Mouse (Mus musculus) heart, postnatal 14 days (tissue): ENCODE measurements around the gene Olfr1447. TPM values are rescaled to one million over a fixed set of nuclear protein-coding genes. Genes with fewer than 3 reads are reported as not detected.

Experiments
- DNase-seq, 2 experiments: peaks; one replicate each; pipeline ENCODE4 v3.0.0; 2021 to 2022
- intact Hi-C: fragments of 180-260 bp; cut with DNase I; formaldehyde crosslinking; loops from one replicate; pipeline ENCODE4 v1.15.1; 2025
- long read RNA-seq, 2 experiments: library from polyadenylated mRNA; stranded (forward); transcript quantifications; one replicate each; pipeline ENCODE4 v2.0.0; 2021
- total RNA-seq, 2 experiments: library from RNA; stranded (reverse); gene quantifications; 2 replicates each; pipeline ENCODE4 v1.2.3; 2021

The Olfr1447 gene
- not detected for total RNA-seq
- long read RNA-seq, experiment 1 = 0 reads
- long read RNA-seq, experiment 2 = 0 reads

DNA sequence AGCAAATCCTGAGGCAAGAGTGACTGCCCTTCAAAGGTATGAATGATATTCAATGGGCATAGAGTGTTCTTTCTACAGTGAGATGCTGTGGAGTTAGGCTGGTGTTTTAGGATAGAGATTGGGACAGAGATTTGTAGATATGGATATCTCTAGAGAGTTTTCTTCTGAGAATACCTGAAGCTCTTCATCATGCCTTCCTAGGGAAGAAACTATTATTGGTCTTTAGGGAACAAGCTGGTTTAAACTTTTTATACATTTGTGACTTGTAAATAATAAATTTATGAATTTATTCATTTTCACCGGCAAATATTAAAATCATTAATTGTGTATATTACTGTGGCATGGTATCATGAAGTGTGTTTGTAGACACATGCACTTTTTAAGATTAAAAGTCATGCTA, at the start of gene Olfr1447:
TSS of gene Olfr1447 (minus strand) at position 101 of the 400 bp plus-strand sequence.
- no peak for DNase-seq

DNA sequence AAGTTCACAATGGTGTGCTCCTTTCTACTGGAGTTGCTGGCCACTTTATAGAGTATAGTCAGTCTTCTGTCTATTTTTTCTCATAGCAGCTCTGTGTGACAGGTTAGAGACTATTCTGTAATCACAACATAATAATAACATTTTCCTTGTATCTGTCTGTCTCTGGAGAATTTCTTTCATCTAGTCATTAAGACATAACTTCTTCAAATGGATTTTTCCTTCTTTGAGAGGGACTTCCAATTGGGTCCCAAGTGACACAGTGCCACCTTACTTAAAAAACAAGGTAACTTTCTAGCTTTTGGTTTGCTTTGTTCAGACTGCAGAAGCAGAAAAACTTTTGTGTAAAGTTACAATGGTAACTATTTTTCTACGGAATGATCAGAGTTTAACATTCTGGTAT, 46.4 kb upstream of the Olfr1447 start, which contains the start of gene Olfr1450:
TSS of gene Olfr1450 (plus strand) at position 301 of the 400 bp plus-strand sequence.
- intact Hi-C loops = no loop called here
- DNase-seq = no peak

More for the DNA sequence above, at the start of gene Olfr1447:
- intact Hi-C loops = no loop called here

DNA sequence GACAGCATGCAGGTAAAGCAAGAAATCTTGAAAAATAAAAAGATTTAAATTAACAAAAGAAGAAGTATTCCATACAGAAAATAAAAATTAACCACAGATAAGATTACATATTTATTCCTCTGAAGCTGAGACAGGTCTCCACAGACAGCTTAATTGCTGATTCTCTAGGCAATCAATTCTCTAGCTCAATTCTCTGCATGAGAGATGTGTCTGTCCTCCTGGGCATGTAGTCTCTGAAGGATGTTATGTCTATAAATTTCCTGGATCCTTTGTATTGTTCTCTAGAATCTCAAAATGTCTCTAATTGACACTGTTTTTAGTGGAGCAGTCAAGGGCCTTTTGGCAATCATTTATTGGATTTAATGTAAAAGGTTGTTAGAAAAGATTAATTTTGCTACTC, 27.0 kb upstream of the Olfr1447 start, which contains the start of gene Olfr1449:
TSS of gene Olfr1449 (plus strand) at position 301 of the 400 bp plus-strand sequence.
- no peak for DNase-seq
- intact Hi-C loops = no loop called here

DNA sequence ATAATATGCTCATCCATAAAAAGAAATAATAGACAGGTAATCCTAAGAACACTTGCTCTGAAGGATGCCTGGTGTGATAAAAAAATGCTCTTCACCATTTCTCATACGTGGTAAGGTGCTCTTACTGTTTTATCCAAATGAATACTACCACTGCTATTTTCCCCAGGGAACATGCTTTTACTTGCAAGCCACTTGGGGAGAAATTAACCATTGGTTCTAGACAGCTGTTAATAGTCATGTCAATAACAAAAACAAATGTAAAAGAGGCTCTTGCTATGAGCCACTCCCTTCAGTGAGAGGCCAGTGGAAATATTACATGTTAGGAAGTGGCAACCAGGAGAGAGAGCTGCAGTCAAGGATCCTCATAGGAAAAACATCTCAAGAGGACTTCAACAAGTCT, 20.8 kb upstream of the Olfr1447 start, which contains the start of gene Olfr1448:
TSS of gene Olfr1448 (minus strand) at position 101 of the 400 bp plus-strand sequence.
- intact Hi-C loops = no loop called here
- DNase-seq = no peak

DNA sequence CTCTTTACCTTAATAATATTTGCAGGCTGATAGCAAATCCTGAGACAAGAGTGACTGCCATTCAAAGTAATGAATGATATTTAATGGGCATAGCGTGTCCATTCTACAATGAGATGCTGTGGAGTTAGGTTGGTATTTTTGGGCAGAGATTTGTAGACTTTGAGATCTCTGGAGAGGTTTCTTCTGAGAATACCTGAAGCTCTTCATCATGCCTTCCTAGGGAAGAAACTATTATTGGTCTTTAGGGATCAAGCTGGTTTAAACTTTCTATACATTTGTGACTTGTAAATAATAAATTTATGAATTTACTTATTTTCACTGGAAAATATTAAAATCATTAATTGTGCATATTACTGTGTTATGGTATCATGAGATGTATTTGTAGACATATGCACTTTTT, 10.1 kb downstream of the Olfr1447 start, which contains the start of gene Olfr1446:
TSS of gene Olfr1446 (minus strand) at position 101 of the 400 bp plus-strand sequence.
- intact Hi-C loops = no loop called here
- no peak for DNase-seq

DNA sequence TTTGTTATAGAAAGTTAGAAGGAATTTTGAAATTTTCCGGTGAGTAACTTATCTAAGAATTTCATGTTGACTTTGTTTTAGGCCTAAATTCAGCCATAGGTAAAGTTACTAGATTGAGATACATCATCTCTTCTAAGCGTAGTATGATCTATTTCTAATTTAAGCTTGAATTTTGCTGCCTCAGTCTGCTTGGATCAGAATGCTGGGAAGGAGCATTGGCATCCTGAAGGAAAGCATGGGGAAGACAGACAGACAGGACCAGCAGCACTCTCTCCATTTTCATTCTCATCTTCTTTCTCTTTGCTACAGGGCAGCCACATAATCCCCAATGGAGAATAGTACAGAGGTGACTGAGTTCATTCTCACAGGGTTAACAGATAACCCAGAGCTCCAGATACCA, 20.0 kb downstream of the Olfr1447 start, which contains the start of gene Olfr1445:
TSS of gene Olfr1445 (plus strand) at position 301 of the 400 bp plus-strand sequence.
- intact Hi-C loops = no loop called here
- DNase-seq = no peak

DNA sequence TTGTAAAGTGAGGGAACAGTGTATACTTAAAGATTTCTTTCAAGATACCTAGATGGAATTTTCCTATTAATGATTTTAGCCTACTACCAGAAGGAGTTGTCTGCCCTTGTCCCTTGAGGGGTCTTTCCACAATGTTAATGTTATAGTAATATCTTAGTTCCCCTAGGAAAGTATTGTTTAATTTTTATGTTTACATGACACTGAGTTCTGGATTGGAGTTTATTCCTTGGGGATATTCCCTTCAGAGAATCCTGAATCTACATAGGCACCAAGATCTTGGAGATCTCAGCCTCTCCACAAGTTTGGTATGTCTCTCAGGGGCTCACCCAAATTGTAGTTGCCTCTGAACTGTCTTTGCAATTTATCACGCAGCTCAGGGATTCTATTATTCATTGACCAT, 46.6 kb downstream of the Olfr1447 start, which contains the start of gene Olfr1444:
TSS of gene Olfr1444 (plus strand) at position 301 of the 400 bp plus-strand sequence.
- intact Hi-C loops = no loop called here
- DNase-seq = no peak

Other genes starting within 250 kb of the Olfr1447 start
- not detected for gene Olfr1442, start 233.3 kb downstream of the Olfr1447 start, total RNA-seq
- gene Olfr1443, start 225.6 kb downstream of the Olfr1447 start, total RNA-seq = not detected
- gene Keg1, start 208.0 kb downstream of the Olfr1447 start, total RNA-seq = not detected
- gene Cntf, start 138.1 kb downstream of the Olfr1447 start, total RNA-seq = 1 to 10 TPM; 1.6 to 2.0 TPM
- gene Zfp91, start 107.6 kb downstream of the Olfr1447 start, total RNA-seq = 10 to 100 TPM; 69.4 to 70.8 TPM
- gene Lpxn, start 107.5 kb downstream of the Olfr1447 start, total RNA-seq = 1 to 10 TPM; 1.1 to 1.3 TPM
- not detected for gene Gm5244, start 57.1 kb downstream of the Olfr1447 start, total RNA-seq
- not detected for gene Olfr1444, start 46.5 kb downstream of the Olfr1447 start, total RNA-seq
- not detected for gene Olfr1445, start 19.9 kb downstream of the Olfr1447 start, total RNA-seq
- not detected for gene Olfr1446, start 10.2 kb downstream of the Olfr1447 start, total RNA-seq
- not detected for gene Olfr1448, start 20.7 kb upstream of the Olfr1447 start, total RNA-seq
- not detected for gene Olfr1449, start 27.1 kb upstream of the Olfr1447 start, total RNA-seq
- gene Olfr1450, start 46.5 kb upstream of the Olfr1447 start, total RNA-seq = not detected
- not detected for gene Olfr1451, start 91.3 kb upstream of the Olfr1447 start, total RNA-seq
- gene Olfr1453, start 124.6 kb upstream of the Olfr1447 start, total RNA-seq = not detected
- not detected for gene Olfr1454, start 156.9 kb upstream of the Olfr1447 start, total RNA-seq
- not detected for gene Olfr1457, start 194.1 kb upstream of the Olfr1447 start, total RNA-seq
- not detected for gene Olfr1458, start 203.0 kb upstream of the Olfr1447 start, total RNA-seq
- under 1 TPM; 0.05 to 0.07 TPM for gene Olfr1459, start 245.8 kb upstream of the Olfr1447 start, total RNA-seq